Mouse (Mus musculus) embryonic facial prominence, embryonic 10.5 days (tissue): ENCODE data around the gene Islr2. TPM values are rescaled to one million over a fixed set of nuclear protein-coding genes. Genes with fewer than 3 reads are reported as not detected.

Source experiments
- DNase-seq: peaks from one replicate; pipeline ENCODE4 v3.0.0-alpha.2; 2017; ENCODE audit warnings: low spot score
- H3K27ac ChIP-seq: fragments of 300-500 bp; sonication (generic); replicated peaks from 2 replicates; pipeline ENCODE4 v1.5.1; 2016; ENCODE audit warnings: mild to moderate bottlenecking
- H3K27me3 ChIP-seq: fragments of 300-500 bp; sonication (generic); replicated peaks from 2 replicates; pipeline ENCODE4 v1.6.1; 2016; ENCODE audit warnings: low read depth, mild to moderate bottlenecking; ENCODE audit not compliant: poor library complexity, severe bottlenecking
- H3K36me3 ChIP-seq: fragments of 300-500 bp; sonication (generic); replicated peaks from 2 replicates; pipeline ENCODE4 v1.6.1; 2016; ENCODE audit warnings: mild to moderate bottlenecking, moderate library complexity
- H3K4me1 ChIP-seq: fragments of 300-500 bp; sonication (generic); 2 replicates; pipeline ENCODE4 v1.6.1; 2016
- H3K4me3 ChIP-seq: fragments of 300-500 bp; sonication (generic); 2 replicates; pipeline ENCODE4 v1.5.1; 2016; ENCODE audit warnings: mild to moderate bottlenecking, moderate library complexity
- H3K9me3 ChIP-seq: fragments of 300-500 bp; sonication (generic); 2 replicates; pipeline ENCODE4 v1.6.1; 2016; ENCODE audit warnings: mild to moderate bottlenecking
- WGBS: fragments of 180-500 bp; shearing (Covaris S2); methylation state at CpG from one replicate; pipeline ENCODE4 v1.1.7; 2016; 5-methylcytosine and 5-hydroxymethylcytosine counted together
- polyA plus RNA-seq: library from polyadenylated mRNA; unstranded; fragments of >200 nt; fragmentation: Nextera tagmentation; extraction: Ambion mirVana; gene quantifications from 2 replicates; pipeline ENCODE4 v1.2.1, GENCODE M21; 2016

Gene Islr2
- polyA plus RNA-seq, 1 experiment from 2014 or later = 2.2 TPM

GRCm38 (mm10) chr9:58174818-58175251 lies 29.3 kb downstream of the Islr2 start:
- peak; percentile 44 for DNase-seq
- H3K36me3 ChIP-seq = no peaks in the 10 kb centered on the region
- WGBS = 30% methylated on average over 5 of the region's 5 CpGs
- H3K9me3 ChIP-seq = no peaks in the 10 kb centered on the region
- H3K4me1 ChIP-seq = peaks cover 20% of the 10 kb centered on the region
- H3K27me3 ChIP-seq = no peaks in the 10 kb centered on the region
- H3K27ac ChIP-seq = peak overlapping the region; percentile 71
- H3K4me3 ChIP-seq = no peak overlapping the region

DNA sequence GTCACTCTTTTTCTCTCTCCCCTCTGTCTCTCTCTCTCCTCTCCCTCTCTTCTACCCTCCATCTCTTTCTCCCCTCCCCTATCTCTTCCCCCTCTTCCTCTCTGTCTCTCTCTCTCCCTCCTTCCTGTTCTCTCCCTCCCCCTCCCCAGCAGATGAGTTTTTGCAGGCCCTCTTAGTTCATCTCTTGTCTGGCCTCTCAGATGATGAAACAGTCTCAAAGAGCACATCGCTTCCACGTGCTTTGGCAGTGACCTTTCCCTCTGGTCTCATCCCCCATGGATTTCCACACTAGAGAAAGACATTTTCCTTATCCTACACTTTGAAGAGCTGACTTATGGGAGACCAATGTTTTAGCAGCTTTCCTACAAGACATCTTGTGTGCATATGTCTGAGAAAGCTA lies 31.3 kb downstream of the Islr2 start:
- Histone ChIP-seq H3K27ac (no peak overlapping the region), H3K36me3 (no peaks in the 10 kb centered on the region), H3K9me3 (no peaks in the 10 kb centered on the region), H3K27me3 (no peaks in the 10 kb centered on the region), H3K4me1 (peaks cover 34% of the 10 kb centered on the region), H3K4me3 (no peak overlapping the region)
- DNase-seq = no peak
- WGBS = 76% methylated on average over 2 of the region's 2 CpGs

GRCm38 (mm10) chr9:58169426-58169825 lies 34.7 kb downstream of the Islr2 start:
- WGBS = 86% methylated on average over 6 of the region's 6 CpGs
- H3K27me3 ChIP-seq = no peaks in the 10 kb centered on the region
- H3K4me1 ChIP-seq = peaks cover 14% of the 10 kb centered on the region
- H3K27ac ChIP-seq = no peak overlapping the region
- no peak overlapping the region for H3K4me3 ChIP-seq
- DNase-seq = no peak
- H3K9me3 ChIP-seq = no peaks in the 10 kb centered on the region
- no peaks in the 10 kb centered on the region for H3K36me3 ChIP-seq

DNA sequence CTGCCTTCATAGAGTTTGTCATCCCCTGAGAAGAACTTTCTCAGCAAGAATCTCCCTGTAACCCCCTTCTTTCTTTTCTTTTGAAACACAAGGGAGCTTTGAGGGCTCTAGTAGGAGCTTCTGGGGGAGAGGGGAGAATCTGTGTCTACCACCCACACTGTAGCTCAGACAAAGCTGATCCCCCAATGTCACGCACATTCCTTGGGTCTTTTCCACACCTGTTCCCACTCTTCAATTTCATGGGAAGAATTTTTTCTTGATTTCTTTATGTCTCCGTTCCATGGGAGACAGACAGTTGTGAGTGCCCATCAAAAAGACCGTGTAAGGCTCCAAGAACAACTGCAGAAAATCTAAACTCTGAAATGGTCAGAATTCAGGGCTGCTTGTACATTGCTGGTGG lies 35.2 kb downstream of the Islr2 start:
- H3K27ac ChIP-seq = peak overlapping the region; percentile 45
- no peaks in the 10 kb centered on the region for H3K27me3 ChIP-seq
- DNase-seq = no peak
- 64% methylated on average over 3 of the region's 3 CpGs for WGBS
- no peaks in the 10 kb centered on the region for H3K9me3 ChIP-seq
- H3K4me3 ChIP-seq = no peak overlapping the region
- peaks cover 14% of the 10 kb centered on the region for H3K4me1 ChIP-seq
- no peaks in the 10 kb centered on the region for H3K36me3 ChIP-seq

DNA sequence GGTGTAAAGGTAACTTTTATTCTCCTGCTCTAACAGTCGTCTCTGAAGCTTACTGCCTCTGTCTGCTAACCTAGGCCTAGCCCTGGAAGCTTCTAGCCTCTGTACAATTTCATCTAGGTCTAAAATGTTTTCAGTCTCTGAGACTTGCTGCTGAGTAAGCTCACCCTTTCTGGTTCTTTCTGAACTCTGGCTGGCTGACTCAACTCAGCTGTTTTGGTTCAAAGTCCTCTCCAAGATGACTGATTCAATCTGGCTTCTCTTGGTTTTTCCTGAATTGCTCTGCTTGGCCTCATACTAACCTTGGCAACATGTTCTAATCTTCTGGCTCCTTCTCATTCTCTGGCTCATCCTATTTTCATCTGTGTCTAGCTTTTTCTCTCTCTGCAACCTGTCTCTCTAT lies 38.3 kb downstream of the Islr2 start:
- 78% methylated on average over 1 of the region's 1 CpGs for WGBS
- H3K36me3 ChIP-seq = no peaks in the 10 kb centered on the region
- peaks cover 27% of the 10 kb centered on the region for H3K4me1 ChIP-seq
- H3K4me3 ChIP-seq = no peak overlapping the region
- H3K27me3 ChIP-seq = no peaks in the 10 kb centered on the region
- no peaks in the 10 kb centered on the region for H3K9me3 ChIP-seq
- H3K27ac ChIP-seq = no peak overlapping the region
- DNase-seq = no peak

DNA sequence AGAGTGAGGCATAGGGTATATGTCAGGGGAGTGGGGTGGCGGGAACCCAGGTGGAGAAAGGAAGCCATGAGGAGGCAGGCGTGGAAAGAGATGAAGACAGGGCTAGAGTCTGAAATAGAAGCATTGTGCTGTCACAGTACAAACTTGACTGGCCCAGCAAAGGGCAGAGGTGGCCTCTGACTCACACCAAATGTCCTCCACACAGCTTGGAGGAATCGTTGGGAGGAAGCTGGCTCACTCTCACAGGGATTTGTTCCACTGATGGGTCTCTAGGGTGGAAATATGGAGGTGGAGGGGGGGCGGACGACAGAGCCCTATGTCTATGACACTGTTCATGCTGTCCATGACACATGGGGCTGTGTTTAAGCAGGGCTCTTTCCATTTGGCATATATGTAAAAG lies 41.0 kb downstream of the Islr2 start:
- WGBS = 77% methylated on average over 5 of the region's 5 CpGs
- DNase-seq = no peak
- H3K27me3 ChIP-seq = no peaks in the 10 kb centered on the region
- H3K27ac ChIP-seq = peak overlapping the region; percentile 52
- H3K36me3 ChIP-seq = no peaks in the 10 kb centered on the region
- H3K4me1 ChIP-seq = peaks cover 40% of the 10 kb centered on the region
- no peak overlapping the region for H3K4me3 ChIP-seq
- no peaks in the 10 kb centered on the region for H3K9me3 ChIP-seq

DNA sequence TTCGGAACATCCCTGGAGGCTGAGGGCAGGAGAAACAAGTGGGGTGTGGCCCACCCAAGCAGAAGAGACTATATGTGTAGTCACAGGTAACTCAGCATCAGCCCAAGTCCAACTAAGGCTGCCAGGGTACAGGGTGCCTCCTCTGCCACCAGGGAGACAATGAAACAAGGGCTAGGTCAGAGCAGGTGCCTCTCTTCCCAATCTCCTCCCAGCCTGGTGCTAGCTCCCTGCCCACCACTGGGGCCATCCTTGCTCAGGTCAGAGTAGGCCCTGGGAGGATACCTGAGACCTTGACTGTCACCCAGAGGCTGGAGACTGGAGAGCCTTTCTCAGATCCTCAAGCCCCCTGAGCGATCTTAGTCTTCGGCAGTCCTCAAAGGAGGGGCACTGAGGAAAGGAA lies 41.9 kb downstream of the Islr2 start:
- Histone ChIP-seq H3K27ac (peak overlapping the region; percentile 52; the same call in 1 of the 2 replicates), H3K9me3 (no peaks in the 10 kb centered on the region), H3K4me1 (peaks cover 48% of the 10 kb centered on the region), H3K27me3 (0 out of 2 replicates have a peak, but pooled peaks cover 5% of the 10 kb centered on the region), H3K36me3 (0 out of 2 replicates have a peak, but pooled peaks cover 4% of the 10 kb centered on the region), H3K4me3 (no peak overlapping the region)
- WGBS = 87% methylated on average over 3 of the region's 3 CpGs
- no peak for DNase-seq

- WGBS = 83% methylated on average over 5 of the region's 5 CpGs
- H3K9me3 ChIP-seq = no peaks in the 10 kb centered on the region
- DNase-seq = no peak
- H3K4me3 ChIP-seq = no peak overlapping the region
- H3K27ac ChIP-seq = peak overlapping the region; percentile 87
- H3K27me3 ChIP-seq = 0 out of 2 replicates have a peak, but pooled peaks cover 5% of the 10 kb centered on the region
- 0 out of 2 replicates have a peak, but pooled peaks cover 5% of the 10 kb centered on the region for H3K36me3 ChIP-seq
- peaks cover 61% of the 10 kb centered on the region for H3K4me1 ChIP-seq
Observed at GRCm38 (mm10) chr9:58160315-58160714, 43.8 kb downstream of the Islr2 start.

- Histone ChIP-seq H3K4me3 (no peak overlapping the region), H3K9me3 (no peaks in the 10 kb centered on the region), H3K27me3 (0 out of 2 replicates have a peak, but pooled peaks cover 5% of the 10 kb centered on the region), H3K36me3 (peaks cover 8% of the 10 kb centered on the region; the same call in 1 of the 2 replicates), H3K27ac (peak overlapping the region; percentile 87), H3K4me1 (peaks cover 66% of the 10 kb centered on the region)
- DNase-seq = no peak
- 66% methylated on average over 4 of the region's 4 CpGs for WGBS
Observed at GRCm38 (mm10) chr9:58159855-58160254, 44.3 kb downstream of the Islr2 start.

DNA sequence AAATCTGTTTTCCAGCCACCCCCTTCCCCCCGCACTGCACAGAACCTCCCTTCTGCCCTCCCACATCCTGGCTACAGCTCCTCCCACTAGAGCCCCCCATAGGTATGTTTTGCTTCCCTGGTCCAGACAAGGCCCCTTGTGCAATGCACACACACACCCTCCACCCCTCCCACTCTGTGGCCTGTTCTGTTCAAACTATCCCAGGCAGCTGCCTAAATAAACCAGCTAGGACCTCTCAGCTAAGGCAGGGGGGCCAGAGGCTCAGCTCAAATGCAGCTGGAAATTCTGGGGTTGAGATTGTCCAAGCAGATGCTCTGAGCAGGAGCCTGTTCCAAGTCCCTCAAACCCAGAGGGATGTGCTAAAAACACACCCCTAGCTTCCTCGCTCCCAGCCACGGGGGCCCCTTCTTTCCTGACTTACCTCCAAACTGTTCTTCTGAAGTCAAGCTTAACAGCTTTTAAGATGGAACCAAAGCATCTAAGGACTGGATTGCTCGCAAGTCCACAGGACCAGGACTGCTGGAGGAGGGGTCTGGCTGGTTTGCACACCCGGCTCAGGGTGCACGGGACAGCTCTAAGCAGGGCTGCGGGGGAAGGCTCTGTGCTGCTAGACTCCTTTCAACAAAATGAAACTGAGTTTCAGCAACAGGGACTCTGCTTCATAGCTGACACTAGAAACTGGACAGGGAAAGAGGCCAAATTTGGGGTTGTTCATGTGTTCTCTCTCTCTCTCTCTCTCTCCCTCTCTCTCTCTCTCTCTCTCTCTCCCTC lies 45.4 kb downstream of the Islr2 start:
- Histone ChIP-seq H3K27me3 (0 out of 2 replicates have a peak, but pooled peaks cover 5% of the 10 kb centered on the region), H3K27ac (peak overlapping the region; percentile 87), H3K9me3 (no peaks in the 10 kb centered on the region), H3K4me3 (peak overlapping the region; percentile 45), H3K4me1 (peaks cover 66% of the 10 kb centered on the region), H3K36me3 (peaks cover 19% of the 10 kb centered on the region)
- 36% methylated on average over 7 of the region's 7 CpGs for WGBS
- peak; percentile 74 for DNase-seq

- peak overlapping the region; percentile 45 for H3K4me3 ChIP-seq
- H3K27me3 ChIP-seq = 0 out of 2 replicates have a peak, but pooled peaks cover 5% of the 10 kb centered on the region
- 85% methylated on average over 13 of the region's 13 CpGs for WGBS
- no peaks in the 10 kb centered on the region for H3K9me3 ChIP-seq
- DNase-seq = no peak
- peaks cover 67% of the 10 kb centered on the region for H3K4me1 ChIP-seq
- H3K36me3 ChIP-seq = peaks cover 28% of the 10 kb centered on the region
- H3K27ac ChIP-seq = peak overlapping the region; percentile 87
Observed at GRCm38 (mm10) chr9:58157838-58158237, 46.3 kb downstream of the Islr2 start.

DNA sequence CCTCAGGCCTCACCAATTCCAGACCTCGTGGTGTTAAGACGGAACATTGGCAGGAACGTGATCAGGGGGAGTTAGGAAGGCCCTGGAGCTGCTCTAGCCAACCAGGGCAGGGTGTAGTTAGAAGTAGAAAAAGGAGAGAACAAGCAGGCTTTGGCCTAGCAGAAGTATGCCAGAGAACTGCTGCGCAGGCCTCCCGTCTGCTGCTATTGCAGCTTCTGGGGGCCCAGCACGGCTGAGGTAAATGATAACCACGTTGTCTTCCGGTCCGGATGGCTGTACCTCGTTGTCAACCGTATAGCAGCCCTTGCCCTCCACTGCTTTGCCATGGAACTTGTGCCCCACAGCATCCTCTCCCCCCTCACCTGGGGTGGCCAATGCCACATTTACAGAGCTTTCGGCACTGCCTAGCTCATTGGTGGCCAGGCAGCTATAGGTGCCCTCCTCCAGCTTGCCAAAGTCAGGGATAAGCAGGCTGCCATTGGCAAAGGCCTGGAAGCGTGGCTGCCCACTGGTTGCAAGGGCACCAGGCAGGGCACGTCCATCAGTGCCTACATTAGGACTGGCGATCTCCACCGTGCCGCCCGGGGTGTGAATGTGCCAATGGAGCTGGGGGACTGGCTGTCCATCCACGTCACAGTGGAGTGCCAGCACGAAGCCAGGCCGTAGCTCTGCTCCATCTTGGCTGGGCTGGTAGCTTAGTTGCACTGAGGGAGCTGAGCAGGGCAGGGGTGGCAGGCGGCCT lies 47.1 kb downstream of the Islr2 start:
- H3K36me3 ChIP-seq = peaks cover 36% of the 10 kb centered on the region
- no peak for DNase-seq
- 0 out of 2 replicates have a peak, but pooled peaks cover 5% of the 10 kb centered on the region for H3K27me3 ChIP-seq
- peaks cover 61% of the 10 kb centered on the region for H3K4me1 ChIP-seq
- H3K4me3 ChIP-seq = no peak overlapping the region; the same call in 1 of the 2 replicates
- H3K27ac ChIP-seq = peak overlapping the region; percentile 87
- H3K9me3 ChIP-seq = no peaks in the 10 kb centered on the region
- WGBS = 89% methylated on average over 22 of the region's 22 CpGs
